Mouse (Mus musculus): ENCODE data around the gene Proca1.

DNA sequence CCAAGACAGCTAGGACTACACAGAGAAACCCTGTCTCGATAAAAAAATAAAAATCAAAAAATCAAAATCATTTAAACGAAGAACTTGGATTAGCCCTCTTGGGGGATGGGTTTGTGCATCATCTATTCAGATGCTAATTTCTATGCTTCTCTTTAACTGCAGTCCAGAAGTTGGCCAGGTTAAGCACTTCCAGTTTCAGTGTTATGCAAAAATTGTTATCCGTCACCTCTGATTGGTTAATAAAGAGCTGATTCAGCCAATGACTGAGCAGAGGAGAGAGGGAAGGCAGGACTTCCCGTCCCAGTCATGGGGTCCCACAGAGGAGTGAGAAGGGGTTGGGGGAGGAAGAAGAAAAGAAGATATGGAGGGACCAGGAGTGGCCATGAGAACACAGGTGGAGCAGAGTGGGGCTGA is 54.5 kb downstream of the Proca1 start:
- TF ChIP-seq CTCF (IDR thresholded peaks at IDR 0.05; ENCODE audit: extremely low read depth, insufficient read depth, insufficient read length, insufficient replicate concordance), result no peak
- no peak for TF ChIP-seq POLR2A (IDR thresholded peaks at IDR 0.05; ENCODE audit: low read depth, low read length)
